Mouse (Mus musculus): Measurements from ENCODE around the gene Tril. TPM values are rescaled to one million over a fixed set of nuclear protein-coding genes. Genes with fewer than 3 reads are reported as not detected.

The Tril gene
- total and polyA plus RNA-seq, 2 experiments from 2014 or later: 25.9 to 55.6 TPM

DNA sequence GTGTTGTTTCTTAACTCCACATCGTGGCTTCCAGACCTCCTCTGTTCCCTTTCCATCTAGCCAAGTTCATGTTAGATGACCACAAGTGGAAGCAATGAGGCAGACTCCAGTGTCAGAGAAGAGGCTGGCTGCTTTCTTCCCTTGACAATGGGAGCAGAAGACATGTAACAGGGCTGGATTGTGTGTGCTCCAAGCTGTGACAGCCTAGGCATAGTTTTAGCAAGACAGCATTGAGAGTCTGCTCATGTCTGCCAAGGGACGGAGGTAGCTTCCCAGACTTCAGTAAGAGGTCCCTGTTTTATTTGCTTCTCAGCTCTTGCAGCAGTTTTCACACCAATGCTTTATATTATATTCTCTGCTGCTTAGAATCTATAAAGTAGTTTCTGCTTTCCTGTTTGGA is 33.6 kb upstream of the Tril start:
- 67% methylated on average over 2 of the region's 2 CpGs for WGBS
- Histone ChIP-seq H3K4me3 (ENCODE audit: low read depth, low read length) (no peak overlapping the region), H3K27ac (ENCODE audit: low read depth, low read length) (no peak overlapping the region; the same call in 1 of the 2 replicates), H3K9me3 (ENCODE audit: low read length) (no peaks in the 10 kb centered on the region), H3K4me2 (ENCODE audit: low read depth, low read length, poor library complexity, severe bottlenecking) (no peak overlapping the region), H3K9ac (replicated peaks; ENCODE audit: low read length, poor library complexity, severe bottlenecking) (no peak overlapping the region), H3K4me1 (ENCODE audit: insufficient read depth, low read length) (no peaks in the 10 kb centered on the region), H3K36me3 (ENCODE audit: insufficient read depth, low read length) (no peaks in the 10 kb centered on the region), H3K27me3 (ENCODE audit: insufficient read depth, low read length) (no peaks in the 10 kb centered on the region)
- DNase-seq (ENCODE audit: low spot score) (peak; percentile 70), ATAC-seq (ENCODE audit: low FRiP score) (0 out of 2 replicates have a peak, but pooled peaks have one; percentile 31)
- TF ChIP-seq CTCF (IDR thresholded peaks at IDR 0.05): no peak

DNA sequence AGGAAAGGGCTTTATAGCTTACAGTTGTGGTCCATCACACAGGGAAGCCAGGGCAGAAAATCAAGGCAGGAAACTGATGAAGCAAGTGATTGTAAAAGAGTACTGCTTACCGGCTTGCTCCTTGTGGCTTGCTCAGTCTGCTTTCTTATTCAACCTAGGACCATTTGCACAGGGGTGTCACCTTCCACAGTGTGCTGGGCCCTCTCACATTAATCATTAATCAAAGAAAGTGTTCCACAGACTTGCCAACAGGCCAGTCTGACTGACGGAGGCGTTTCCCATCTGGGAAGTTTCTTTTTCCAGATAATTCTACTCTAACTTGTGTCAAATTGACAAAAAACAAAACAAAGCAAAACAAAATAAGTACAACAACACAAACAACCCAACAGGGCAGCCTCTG is 32.9 kb upstream of the Tril start:
- no peaks in the 10 kb centered on the region for H3K36me3 ChIP-seq (ENCODE audit: insufficient read depth, low read length)
- no peaks in the 10 kb centered on the region for H3K9me3 ChIP-seq (ENCODE audit: low read length)
- H3K4me1 ChIP-seq (ENCODE audit: insufficient read depth, low read length): no peaks in the 10 kb centered on the region
- no peaks in the 10 kb centered on the region for H3K27me3 ChIP-seq (ENCODE audit: insufficient read depth, low read length)
- DNase-seq (ENCODE audit: low spot score): no peak
- no peak overlapping the region for H3K9ac ChIP-seq (replicated peaks; ENCODE audit: low read length, poor library complexity, severe bottlenecking)
- no peak for ATAC-seq (ENCODE audit: low FRiP score)
- WGBS: 93% methylated on average over 3 of the region's 3 CpGs
- no peak overlapping the region for H3K4me2 ChIP-seq (ENCODE audit: low read depth, low read length, poor library complexity, severe bottlenecking)
- TF ChIP-seq CTCF (IDR thresholded peaks at IDR 0.05): no peak
- H3K4me3 ChIP-seq (ENCODE audit: low read depth, low read length): no peak overlapping the region
- no peak overlapping the region for H3K27ac ChIP-seq (ENCODE audit: low read depth, low read length)

GRCm38 (mm10) chr6:53844626-53845025 is 24.0 kb upstream of the Tril start:
- WGBS: 95% methylated on average over 17 of the region's 17 CpGs
- no peak overlapping the region for H3K4me2 ChIP-seq (ENCODE audit: low read depth, low read length, poor library complexity, severe bottlenecking)
- no peak overlapping the region for H3K4me3 ChIP-seq (ENCODE audit: low read depth, low read length)
- no peak overlapping the region for H3K27ac ChIP-seq (ENCODE audit: low read depth, low read length)
- no peaks in the 10 kb centered on the region for H3K4me1 ChIP-seq (ENCODE audit: insufficient read depth, low read length)
- no peak overlapping the region for H3K9ac ChIP-seq (replicated peaks; ENCODE audit: low read length, poor library complexity, severe bottlenecking)
- no peak for TF ChIP-seq CTCF (IDR thresholded peaks at IDR 0.05)
- H3K9me3 ChIP-seq (ENCODE audit: low read length): no peaks in the 10 kb centered on the region
- no peak for ATAC-seq (ENCODE audit: low FRiP score)
- no peaks in the 10 kb centered on the region for H3K27me3 ChIP-seq (ENCODE audit: insufficient read depth, low read length)
- no peak for DNase-seq (ENCODE audit: low spot score)
- no peaks in the 10 kb centered on the region for H3K36me3 ChIP-seq (ENCODE audit: insufficient read depth, low read length)

DNA sequence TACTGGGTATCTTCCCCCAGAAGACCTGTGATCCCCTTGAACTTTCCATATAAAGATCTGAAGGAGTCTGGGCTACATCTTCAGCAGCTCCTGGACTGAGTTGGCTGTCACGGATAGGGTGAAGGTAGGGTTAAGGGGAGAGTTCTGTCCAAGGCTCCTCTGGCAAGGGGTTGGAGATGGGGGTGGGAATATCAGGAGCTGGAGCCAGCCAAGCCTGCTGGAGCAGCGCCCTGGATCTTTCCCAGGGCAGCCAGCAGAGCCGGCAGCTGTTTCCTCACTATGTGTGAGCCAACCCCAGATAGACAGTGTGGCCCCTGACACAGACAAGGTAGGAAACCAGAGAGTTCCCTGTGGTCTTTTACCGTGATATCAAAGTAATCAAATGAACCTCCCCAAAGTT is 4.6 kb upstream of the Tril start:
- no peaks in the 10 kb centered on the region for H3K4me1 ChIP-seq (ENCODE audit: insufficient read depth, low read length)
- H3K9me3 ChIP-seq (ENCODE audit: low read length): no peaks in the 10 kb centered on the region
- no peak overlapping the region for H3K4me3 ChIP-seq (ENCODE audit: low read depth, low read length)
- no peak overlapping the region for H3K27ac ChIP-seq (ENCODE audit: low read depth, low read length)
- no peak overlapping the region for H3K9ac ChIP-seq (replicated peaks; ENCODE audit: low read length, poor library complexity, severe bottlenecking)
- WGBS: 69% methylated on average over 4 of the region's 4 CpGs
- H3K36me3 ChIP-seq (ENCODE audit: insufficient read depth, low read length): no peaks in the 10 kb centered on the region
- DNase-seq (ENCODE audit: low spot score) (peak; percentile 50), ATAC-seq (ENCODE audit: low FRiP score) (no peak)
- H3K27me3 ChIP-seq (ENCODE audit: insufficient read depth, low read length): 0 out of 2 replicates have a peak, but pooled peaks cover 13% of the 10 kb centered on the region
- no peak for TF ChIP-seq CTCF (IDR thresholded peaks at IDR 0.05)
- no peak overlapping the region for H3K4me2 ChIP-seq (ENCODE audit: low read depth, low read length, poor library complexity, severe bottlenecking)

DNA sequence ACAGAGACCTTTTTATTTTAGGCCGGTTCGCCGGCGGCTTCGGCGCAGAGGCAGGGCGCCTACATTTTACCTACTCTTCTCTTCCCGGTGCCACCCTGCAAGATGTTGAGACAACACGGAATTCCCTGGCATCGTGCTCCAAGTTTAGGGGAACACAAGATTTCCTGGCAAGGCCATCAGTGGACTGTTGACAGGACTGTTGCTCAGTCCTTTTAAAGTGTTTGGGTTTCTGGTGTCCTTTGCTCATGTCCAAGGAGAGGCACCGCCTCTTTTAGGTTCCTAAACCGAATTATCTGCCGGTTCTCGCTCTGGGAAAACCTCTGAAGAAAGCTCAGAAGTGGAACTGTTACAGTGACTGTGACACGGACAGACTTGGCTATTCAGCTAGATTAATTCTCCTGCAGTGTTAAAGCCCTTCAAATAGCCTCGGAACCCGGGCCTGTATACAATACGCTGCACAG is 441 bp upstream of the Tril start:
- ATAC-seq (ENCODE audit: low FRiP score) (no peak), DNase-seq (ENCODE audit: low spot score) (peak; percentile 59)
- Histone ChIP-seq H3K27me3 (ENCODE audit: insufficient read depth, low read length) (peaks cover 31% of the 10 kb centered on the region), H3K9me3 (ENCODE audit: low read length) (no peaks in the 10 kb centered on the region), H3K4me2 (ENCODE audit: low read depth, low read length, poor library complexity, severe bottlenecking) (peak overlapping the region; percentile 89), H3K36me3 (ENCODE audit: insufficient read depth, low read length) (no peaks in the 10 kb centered on the region), H3K4me3 (ENCODE audit: low read depth, low read length) (peak overlapping the region; percentile 52), H3K27ac (ENCODE audit: low read depth, low read length) (peak overlapping the region; percentile 72), H3K4me1 (ENCODE audit: insufficient read depth, low read length) (peaks cover 7% of the 10 kb centered on the region; the same call in 1 of the 2 replicates), H3K9ac (replicated peaks; ENCODE audit: low read length, poor library complexity, severe bottlenecking) (peak overlapping the region; percentile 63; the same call in 1 of the 2 replicates)
- 6% methylated on average over 18 of the region's 18 CpGs for WGBS
- no peak for TF ChIP-seq CTCF (IDR thresholded peaks at IDR 0.05)

DNA sequence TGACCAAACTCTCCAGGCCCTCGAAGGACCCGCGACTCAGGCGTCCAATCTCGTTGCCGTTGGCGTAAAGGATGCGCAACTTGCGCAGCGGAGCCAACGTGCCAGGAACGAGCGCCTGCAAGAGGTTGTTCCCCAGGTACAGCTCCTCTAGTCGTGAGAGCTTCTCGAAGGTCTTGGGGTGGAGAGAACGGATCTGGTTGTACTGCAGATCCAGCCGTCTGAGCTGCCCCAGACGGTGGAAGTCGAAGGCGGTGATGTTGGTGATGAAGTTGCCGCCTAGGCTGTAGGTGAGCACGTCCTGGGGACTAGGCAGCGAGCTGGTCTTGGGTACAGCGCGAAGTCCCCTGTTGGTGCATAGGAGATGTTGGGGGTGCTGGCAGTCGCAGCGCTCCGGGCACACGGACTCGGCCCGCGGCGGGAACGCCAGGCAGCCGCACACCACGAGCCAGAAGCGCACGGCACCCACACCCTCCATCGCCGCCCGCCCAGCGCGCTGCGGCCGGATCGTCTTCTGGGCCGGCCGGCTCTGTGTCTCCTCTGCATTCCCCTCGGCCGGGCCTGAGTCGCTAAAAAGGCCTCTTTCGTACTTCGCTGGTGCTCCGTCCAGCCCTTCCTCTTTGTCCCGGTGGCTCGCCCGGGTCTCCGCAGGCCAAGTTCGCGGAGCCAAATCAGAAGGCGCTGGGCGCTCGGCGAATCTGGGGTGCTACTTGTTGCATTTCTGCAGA is 707 bp downstream of the Tril start:
- H3K27ac ChIP-seq (ENCODE audit: low read depth, low read length): peak overlapping the region; percentile 72
- H3K9ac ChIP-seq (replicated peaks; ENCODE audit: low read length, poor library complexity, severe bottlenecking): peak overlapping the region; percentile 63
- TF ChIP-seq CTCF (IDR thresholded peaks at IDR 0.05): no peak
- no peaks in the 10 kb centered on the region for H3K36me3 ChIP-seq (ENCODE audit: insufficient read depth, low read length)
- 1% methylated on average over 61 of the region's 64 CpGs for WGBS
- peak; percentile 16 for DNase-seq (ENCODE audit: low spot score)
- H3K4me3 ChIP-seq (ENCODE audit: low read depth, low read length): peak overlapping the region; percentile 52
- H3K4me1 ChIP-seq (ENCODE audit: insufficient read depth, low read length): peaks cover 7% of the 10 kb centered on the region; the same call in 1 of the 2 replicates
- H3K4me2 ChIP-seq (ENCODE audit: low read depth, low read length, poor library complexity, severe bottlenecking): peak overlapping the region; percentile 89
- peaks cover 31% of the 10 kb centered on the region for H3K27me3 ChIP-seq (ENCODE audit: insufficient read depth, low read length)
- H3K9me3 ChIP-seq (ENCODE audit: low read length): no peaks in the 10 kb centered on the region
- no peak for ATAC-seq (ENCODE audit: low FRiP score)

Measured in midbrain, postnatal 0 days (tissue).